Mouse (Mus musculus): ENCODE results near the gene Esrrg. TPM values are rescaled to one million over a fixed set of nuclear protein-coding genes. Genes with fewer than 3 reads are reported as not detected.

Esrrg gene
- polyA plus RNA-seq, 1 experiment from 2014 or later, result 9.3 TPM

DNA sequence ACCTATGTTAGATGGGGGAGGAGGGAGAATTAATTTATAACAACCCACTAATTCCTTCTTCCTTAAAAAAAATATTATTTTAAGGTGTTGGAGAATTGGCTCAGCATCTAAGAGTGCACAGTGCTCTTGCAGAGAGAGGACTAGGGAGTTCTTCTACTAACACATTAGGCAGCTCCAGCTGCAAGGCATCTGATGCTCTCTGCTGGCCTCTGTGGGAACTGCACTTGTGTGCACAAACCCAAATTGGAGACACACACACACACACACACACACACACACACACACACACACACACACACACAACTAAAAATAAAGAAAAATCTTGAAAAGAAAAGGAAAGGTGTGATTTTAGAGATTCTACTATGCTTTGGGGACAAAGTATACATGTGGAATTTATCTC lies 381.6 kb downstream of the Esrrg start:
- H3K27ac ChIP-seq, result no peak overlapping the region
- H3K4me1 ChIP-seq, result 0 out of 2 replicates have a peak, but pooled peaks cover 2% of the 10 kb centered on the region
- H3K9ac ChIP-seq, result no peak overlapping the region
- ATAC-seq, result no peak
- H3K27me3 ChIP-seq, result peaks cover 10% of the 10 kb centered on the region
- H3K36me3 ChIP-seq (ENCODE audit: poor library complexity, severe bottlenecking), result no peaks in the 10 kb centered on the region
- H3K4me2 ChIP-seq, result no peak overlapping the region
- H3K4me3 ChIP-seq, result no peak overlapping the region
- H3K9me3 ChIP-seq (replicated peaks), result no peaks in the 10 kb centered on the region

DNA sequence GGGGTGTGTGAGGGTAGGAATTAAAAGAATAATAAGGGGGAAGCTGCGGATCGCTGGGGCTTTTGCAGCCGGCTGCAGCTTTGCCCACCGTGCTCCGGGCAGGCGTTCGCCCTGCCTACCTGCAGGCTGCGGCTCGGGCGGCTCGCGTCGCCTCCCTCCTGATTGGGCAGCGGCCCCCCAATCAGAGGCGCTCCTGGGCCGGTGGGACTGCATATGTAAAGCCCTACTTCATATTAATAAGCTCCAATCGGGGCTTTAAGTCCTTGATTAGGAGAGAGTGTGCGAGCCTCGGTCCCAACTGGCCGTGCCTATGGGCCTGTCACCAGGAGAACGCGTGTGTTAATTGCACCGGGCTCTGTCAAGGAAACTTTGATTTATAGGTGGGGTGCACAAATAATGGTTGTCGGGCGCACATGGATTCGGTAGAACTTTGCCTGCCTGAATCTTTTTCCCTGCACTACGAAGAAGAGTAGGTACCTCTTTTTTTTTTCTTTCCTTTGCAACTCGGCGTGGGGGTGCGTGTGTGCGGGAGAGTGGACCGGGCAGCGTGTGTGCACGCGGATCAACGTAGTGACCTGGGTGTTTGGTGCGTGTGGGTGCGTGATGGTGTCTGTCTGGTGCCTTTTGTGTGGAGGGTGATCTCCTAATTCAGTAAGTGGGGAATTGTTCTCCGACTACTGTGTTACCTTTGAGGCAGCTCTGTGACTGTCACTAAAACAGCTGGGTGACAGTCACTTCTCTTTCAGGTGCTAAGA lies 389.2 kb downstream of the Esrrg start:
- Histone ChIP-seq H3K36me3 (ENCODE audit: poor library complexity, severe bottlenecking) (no peaks in the 10 kb centered on the region), H3K4me1 (peaks cover 31% of the 10 kb centered on the region), H3K4me3 (peak overlapping the region; percentile 44), H3K27ac (no peak overlapping the region), H3K9ac (peak overlapping the region; percentile 61), H3K9me3 (replicated peaks) (no peaks in the 10 kb centered on the region), H3K4me2 (peak overlapping the region; percentile 73), H3K27me3 (peaks cover 18% of the 10 kb centered on the region)
- peak; percentile 96 for ATAC-seq
- under 1% methylated on average over 39 of the region's 39 CpGs for WGBS

GRCm38 (mm10) chr1:187999121-187999520 lies 390.5 kb downstream of the Esrrg start:
- 56% methylated on average over 4 of the region's 4 CpGs for WGBS
- no peaks in the 10 kb centered on the region for H3K9me3 ChIP-seq (replicated peaks)
- peaks cover 14% of the 10 kb centered on the region; the same call in 1 of the 2 replicates for H3K27me3 ChIP-seq
- H3K36me3 ChIP-seq (ENCODE audit: poor library complexity, severe bottlenecking), result no peaks in the 10 kb centered on the region
- peak overlapping the region; percentile 29 for H3K4me3 ChIP-seq
- H3K4me1 ChIP-seq, result peaks cover 31% of the 10 kb centered on the region
- H3K27ac ChIP-seq, result no peak overlapping the region
- ATAC-seq, result no peak
- H3K4me2 ChIP-seq, result peak overlapping the region; percentile 47
- H3K9ac ChIP-seq, result no peak overlapping the region

GRCm38 (mm10) chr1:188000189-188000588 lies 391.6 kb downstream of the Esrrg start:
- peak overlapping the region; percentile 47 for H3K4me2 ChIP-seq
- ATAC-seq, result no peak
- WGBS, result 49% methylated on average over 8 of the region's 8 CpGs
- H3K9ac ChIP-seq, result no peak overlapping the region
- H3K36me3 ChIP-seq (ENCODE audit: poor library complexity, severe bottlenecking), result no peaks in the 10 kb centered on the region
- no peak overlapping the region for H3K27ac ChIP-seq
- peaks cover 31% of the 10 kb centered on the region for H3K4me1 ChIP-seq
- H3K4me3 ChIP-seq, result peak overlapping the region; percentile 29
- no peaks in the 10 kb centered on the region for H3K9me3 ChIP-seq (replicated peaks)
- peaks cover 10% of the 10 kb centered on the region; the same call in 1 of the 2 replicates for H3K27me3 ChIP-seq

- no peak overlapping the region for H3K9ac ChIP-seq
- H3K9me3 ChIP-seq (replicated peaks), result no peaks in the 10 kb centered on the region
- no peak overlapping the region for H3K27ac ChIP-seq
- peaks cover 14% of the 10 kb centered on the region; the same call in 1 of the 2 replicates for H3K27me3 ChIP-seq
- 58% methylated on average over 13 of the region's 13 CpGs for WGBS
- H3K4me3 ChIP-seq, result no peak overlapping the region
- H3K36me3 ChIP-seq (ENCODE audit: poor library complexity, severe bottlenecking), result no peaks in the 10 kb centered on the region
- ATAC-seq, result no peak
- peaks cover 4% of the 10 kb centered on the region; the same call in 1 of the 2 replicates for H3K4me1 ChIP-seq
- no peak overlapping the region for H3K4me2 ChIP-seq
These were observed 398.4 kb downstream of the Esrrg start for GRCm38 (mm10) chr1:188006820-188007491.

DNA sequence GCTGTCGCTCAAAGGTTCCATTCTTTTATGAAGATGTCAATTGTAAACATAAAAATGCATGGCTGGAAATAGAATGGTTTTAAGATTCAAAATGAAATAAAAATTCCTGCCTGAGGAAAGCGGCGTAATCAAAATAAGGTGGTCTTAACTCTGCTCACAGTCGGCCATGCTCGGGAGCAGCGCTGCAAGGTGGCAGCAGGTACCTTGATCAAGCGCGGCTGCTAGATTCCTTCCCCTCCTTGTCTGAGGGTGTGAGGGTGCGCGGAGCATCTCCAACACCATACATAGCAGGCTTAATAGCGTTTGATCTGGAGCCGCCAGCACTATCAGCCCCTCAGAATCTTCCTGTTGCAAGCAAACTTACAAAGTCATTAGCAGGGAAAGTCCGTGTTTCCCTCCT lies 399.9 kb downstream of the Esrrg start:
- H3K9ac ChIP-seq, result no peak overlapping the region
- no peak overlapping the region for H3K27ac ChIP-seq
- H3K4me3 ChIP-seq, result no peak overlapping the region
- ATAC-seq, result no peak
- WGBS, result 78% methylated on average over 13 of the region's 13 CpGs
- no peaks in the 10 kb centered on the region for H3K36me3 ChIP-seq (ENCODE audit: poor library complexity, severe bottlenecking)
- H3K4me2 ChIP-seq, result no peak overlapping the region
- 0 out of 2 replicates have a peak, but pooled peaks cover 8% of the 10 kb centered on the region for H3K27me3 ChIP-seq
- H3K4me1 ChIP-seq, result peaks cover 7% of the 10 kb centered on the region; the same call in 1 of the 2 replicates
- no peaks in the 10 kb centered on the region for H3K9me3 ChIP-seq (replicated peaks)

DNA sequence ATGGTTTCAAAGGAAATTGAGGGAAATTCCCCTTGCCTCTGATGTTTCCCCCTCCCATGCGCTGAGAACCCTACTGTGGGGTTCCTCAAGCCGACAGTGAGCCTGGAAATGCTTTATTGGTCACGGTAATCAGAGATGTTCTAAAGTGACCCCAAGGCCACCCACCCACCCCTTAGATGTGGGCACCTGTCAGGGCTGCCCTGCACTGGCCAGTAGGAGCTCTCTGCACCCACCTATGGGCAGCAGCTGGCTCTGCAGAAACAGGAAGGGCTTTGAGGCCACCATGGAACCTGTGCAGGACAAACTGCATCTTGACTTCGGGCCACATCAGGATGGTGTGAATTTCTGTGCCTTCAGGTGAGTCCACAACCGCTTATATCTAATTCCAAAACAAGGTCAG lies 401.3 kb downstream of the Esrrg start:
- peaks cover 20% of the 10 kb centered on the region; the same call in 1 of the 2 replicates for H3K4me1 ChIP-seq
- H3K27ac ChIP-seq, result no peak overlapping the region
- H3K9me3 ChIP-seq (replicated peaks), result no peaks in the 10 kb centered on the region
- no peak overlapping the region for H3K4me3 ChIP-seq
- H3K36me3 ChIP-seq (ENCODE audit: poor library complexity, severe bottlenecking), result no peaks in the 10 kb centered on the region
- WGBS, result 92% methylated on average over 5 of the region's 5 CpGs
- H3K4me2 ChIP-seq, result no peak overlapping the region
- 0 out of 2 replicates have a peak, but pooled peaks cover 8% of the 10 kb centered on the region for H3K27me3 ChIP-seq
- H3K9ac ChIP-seq, result no peak overlapping the region
- no peak for ATAC-seq

DNA sequence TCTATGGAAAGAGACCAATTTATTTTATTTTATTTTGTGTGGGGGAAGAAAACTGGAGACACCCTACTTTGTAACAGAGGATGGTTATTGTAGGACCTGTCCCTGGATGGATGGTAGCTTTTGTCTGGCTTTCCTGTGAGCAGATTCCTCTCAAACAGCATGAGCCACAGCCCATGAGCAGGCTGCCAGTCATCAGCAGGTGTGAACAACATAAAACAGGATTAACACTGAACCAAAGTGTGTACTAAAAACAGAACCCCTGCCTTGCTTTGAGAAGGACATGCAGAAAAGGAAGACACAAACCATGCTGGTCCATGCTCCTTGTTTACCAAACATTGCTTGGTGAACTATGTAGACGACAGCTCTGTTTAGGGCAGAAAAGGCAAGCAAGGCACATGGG lies 402.3 kb downstream of the Esrrg start:
- no peaks in the 10 kb centered on the region for H3K9me3 ChIP-seq (replicated peaks)
- no peak overlapping the region for H3K9ac ChIP-seq
- peaks cover 24% of the 10 kb centered on the region; the same call in 1 of the 2 replicates for H3K4me1 ChIP-seq
- 80% methylated on average over 1 of the region's 1 CpGs for WGBS
- H3K4me3 ChIP-seq, result no peak overlapping the region
- no peak for ATAC-seq
- 0 out of 2 replicates have a peak, but pooled peaks cover 6% of the 10 kb centered on the region for H3K27me3 ChIP-seq
- H3K36me3 ChIP-seq (ENCODE audit: poor library complexity, severe bottlenecking), result no peaks in the 10 kb centered on the region
- no peak overlapping the region for H3K27ac ChIP-seq
- no peak overlapping the region for H3K4me2 ChIP-seq

GRCm38 (mm10) chr1:188014411-188014810 lies 405.8 kb downstream of the Esrrg start:
- peak; percentile 72; the same call in 1 of the 2 replicates for ATAC-seq
- H3K9ac ChIP-seq, result no peak overlapping the region
- H3K4me2 ChIP-seq, result no peak overlapping the region
- 0 out of 2 replicates have a peak, but pooled peaks cover 4% of the 10 kb centered on the region for H3K27me3 ChIP-seq
- H3K27ac ChIP-seq, result no peak overlapping the region
- no peaks in the 10 kb centered on the region for H3K9me3 ChIP-seq (replicated peaks)
- no peaks in the 10 kb centered on the region for H3K36me3 ChIP-seq (ENCODE audit: poor library complexity, severe bottlenecking)
- 63% methylated on average over 4 of the region's 4 CpGs for WGBS
- peaks cover 32% of the 10 kb centered on the region; the same call in 1 of the 2 replicates for H3K4me1 ChIP-seq
- no peak overlapping the region for H3K4me3 ChIP-seq

DNA sequence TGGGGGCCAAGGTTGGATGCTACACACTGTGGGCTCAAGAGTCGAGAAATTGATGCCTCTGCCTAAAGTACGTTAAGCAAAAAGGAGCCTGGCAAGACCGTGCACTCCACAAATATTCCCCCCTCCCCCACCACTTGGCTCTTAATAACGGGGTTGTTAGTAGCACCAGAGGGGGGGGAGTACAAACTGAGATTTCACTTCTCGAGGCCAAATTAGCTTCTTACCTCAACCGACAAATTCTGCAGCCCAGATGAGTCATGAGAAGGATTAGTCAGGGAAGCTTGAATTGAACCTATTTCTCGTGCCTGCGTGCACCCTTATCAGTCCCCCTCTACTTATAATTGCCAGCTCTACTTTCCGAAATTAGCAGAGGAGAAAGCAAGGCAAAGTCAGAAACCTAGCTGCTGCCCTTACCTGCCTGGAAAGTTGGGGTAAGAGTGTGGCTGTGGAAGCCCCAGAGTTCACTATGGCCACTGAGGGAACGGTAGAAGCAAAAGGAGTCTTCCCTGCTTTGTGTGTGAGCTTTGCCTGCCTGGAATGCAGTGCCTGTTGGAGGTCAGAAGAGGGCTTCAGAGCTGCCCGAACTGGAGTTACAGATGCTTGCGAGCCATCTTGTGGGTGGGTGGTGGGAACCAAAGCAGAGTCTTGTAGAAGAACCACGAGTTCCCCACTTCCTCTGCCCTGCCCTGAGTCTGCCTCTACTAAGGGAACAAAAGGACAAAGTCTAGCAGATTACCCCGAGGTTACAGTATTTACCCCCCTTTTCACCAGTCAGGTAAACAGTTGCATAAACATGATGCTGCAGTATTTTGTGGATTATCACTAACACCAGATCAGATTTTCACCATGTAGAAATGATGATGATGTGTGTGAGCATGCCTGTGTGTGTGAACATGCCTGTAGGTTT lies 409.6 kb downstream of the Esrrg start:
- ATAC-seq, result no peak
- 44% methylated on average over 14 of the region's 14 CpGs for WGBS
- H3K9me3 ChIP-seq (replicated peaks), result no peaks in the 10 kb centered on the region
- H3K9ac ChIP-seq, result no peak overlapping the region
- no peak overlapping the region for H3K4me2 ChIP-seq
- no peak overlapping the region for H3K27ac ChIP-seq
- peaks cover 4% of the 10 kb centered on the region; the same call in 1 of the 2 replicates for H3K27me3 ChIP-seq
- no peaks in the 10 kb centered on the region for H3K36me3 ChIP-seq (ENCODE audit: poor library complexity, severe bottlenecking)
- H3K4me1 ChIP-seq, result peaks cover 31% of the 10 kb centered on the region; the same call in 1 of the 2 replicates
- no peak overlapping the region for H3K4me3 ChIP-seq

- no peaks in the 10 kb centered on the region for H3K36me3 ChIP-seq (ENCODE audit: poor library complexity, severe bottlenecking)
- WGBS, result 54% methylated on average over 8 of the region's 8 CpGs
- no peak for ATAC-seq
These were observed 420.6 kb downstream of the Esrrg start for GRCm38 (mm10) chr1:188029205-188029604.

More at GRCm38 (mm10) chr1:188029205-188029604, 420.6 kb downstream of the Esrrg start:
- H3K27me3 ChIP-seq, result no peaks in the 10 kb centered on the region
- no peak overlapping the region; the same call in 1 of the 2 replicates for H3K27ac ChIP-seq
- no peak overlapping the region for H3K4me3 ChIP-seq
- no peak overlapping the region for H3K9ac ChIP-seq
- no peaks in the 10 kb centered on the region for H3K9me3 ChIP-seq (replicated peaks)
- H3K4me1 ChIP-seq, result peaks cover 23% of the 10 kb centered on the region
- H3K4me2 ChIP-seq, result no peak overlapping the region

Data from forebrain, embryonic 13.5 days (tissue).